15 mouse cellular contexts compared by ENCODE assay signal in the genomic region with DNA sequence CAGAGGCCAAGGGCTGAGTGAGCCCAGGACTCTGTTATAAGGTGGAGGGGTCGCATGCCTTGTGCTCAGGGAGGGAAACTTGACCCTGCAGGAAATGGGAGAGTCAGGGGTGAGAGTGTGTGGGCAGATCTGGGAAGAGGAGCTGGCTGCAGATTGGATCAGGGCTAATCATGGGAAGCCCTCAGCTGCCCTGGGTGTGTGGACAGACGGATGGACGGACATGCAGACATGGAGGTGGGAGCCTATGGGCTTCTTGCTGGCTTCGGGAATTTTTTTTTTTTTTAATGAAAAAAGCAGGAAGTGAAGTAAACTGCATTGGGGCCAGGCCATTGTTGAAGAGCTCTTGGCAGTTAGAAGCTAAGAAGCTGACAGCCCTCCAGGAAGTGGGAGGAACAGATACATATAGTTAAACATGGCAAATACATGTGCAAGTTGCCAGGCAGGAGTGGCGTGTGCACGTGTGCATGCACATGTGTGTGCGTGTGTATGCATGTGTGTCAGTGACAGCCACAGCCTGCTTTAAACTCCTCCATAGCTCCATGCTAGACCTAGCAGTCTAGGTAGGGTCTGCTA. TPM values are rescaled to one million over a fixed set of nuclear protein-coding genes. Genes with fewer than 3 reads are reported as not detected.
DNase-seq lines count a peak whose midpoint lies in the region; ATAC-seq and TF ChIP-seq lines count a peak whose summit lies in the region.
"Had no signal": no experiment of that assay in that cellular context is flagged by ENCODE, and none has a peak within 500 bp of the region (broad histone marks: within the 10 kb centered on the region; RNA-seq: fewer than 3 reads in every experiment).

No protein-coding gene starts in this region.

- no peak for DNase-seq in heart, embryonic 10.5 days (ENCODE audit: low spot score)
- no peak for DNase-seq in heart, adult 8-10 months (ENCODE audit: low spot score)
- DNase-seq in liver = no peak
- DNase-seq in lung, postnatal 10 days = peak; percentile 48
- DNase-seq in spleen, adult 18-20 months = no peak
- no peak for DNase-seq in urinary bladder, postnatal 10 days (ENCODE audit: low spot score)
- DNase-seq: cerebellum, postnatal 25 days; retina, postnatal 1 day had no signal

- no peak for TF ChIP-seq POLR2A in cortical plate, adult 2 months (IDR thresholded peaks at IDR 0.05; ENCODE audit: extremely low read depth, insufficient read depth, low read length)

- no peaks in the 10 kb centered on the region for H3K9me3 ChIP-seq in heart, embryonic 10.5 days
- H3K9me3 ChIP-seq in liver, embryonic 12.5 days (replicated peaks) = no peaks in the 10 kb centered on the region
- H3K9me3 ChIP-seq: forebrain, embryonic 13.5 days had no signal

- H3K9ac ChIP-seq in liver, embryonic 12.5 days = no peak overlapping the region
- H3K9ac ChIP-seq: forebrain, embryonic 13.5 days; liver, embryonic 14.5 days had no signal

- peaks cover 38% of the 10 kb centered on the region for H3K36me3 ChIP-seq in heart, embryonic 10.5 days
- peaks cover 40% of the 10 kb centered on the region for H3K36me3 ChIP-seq in liver, embryonic 12.5 days

- peak overlapping the region; percentile 9; the same call in 1 of the 2 replicates for H3K27ac ChIP-seq in heart, embryonic 10.5 days
- H3K27ac ChIP-seq in liver, embryonic 12.5 days = peak overlapping the region; percentile 16
- peak overlapping the region; percentile 83 for H3K27ac ChIP-seq in cortical plate, adult 2 months (ENCODE audit: insufficient read depth, low read length)
- H3K27ac ChIP-seq: forebrain, embryonic 13.5 days; liver, embryonic 14.5 days had no signal

- no peak overlapping the region for H3K4me2 ChIP-seq in liver, embryonic 12.5 days
- H3K4me2 ChIP-seq: forebrain, embryonic 13.5 days had no signal

- TF ChIP-seq CTCF in cortical plate, adult 2 months (IDR thresholded peaks at IDR 0.05; ENCODE audit: extremely low read depth, insufficient read depth, low read length) = no peak

- ATAC-seq in liver, embryonic 12.5 days = no peak
- ATAC-seq: CD4-positive, CD25-positive, alpha-beta regulatory T cell, adult 4 months; forebrain, embryonic 13.5 days had no signal

- 57% methylated on average over 7 of the region's 7 CpGs for WGBS in heart, embryonic 10.5 days
- WGBS in liver, embryonic 12.5 days (ENCODE audit: insufficient replicate concordance) = 53% methylated on average over 7 of the region's 7 CpGs

- peaks cover 29% of the 10 kb centered on the region for H3K27me3 ChIP-seq in heart, embryonic 10.5 days (ENCODE audit: insufficient read depth, poor library complexity, severe bottlenecking)
- H3K27me3 ChIP-seq in liver, embryonic 12.5 days (replicated peaks) = no peaks in the 10 kb centered on the region

- peaks cover 65% of the 10 kb centered on the region for H3K4me1 ChIP-seq in heart, embryonic 10.5 days
- peaks cover 54% of the 10 kb centered on the region for H3K4me1 ChIP-seq in liver, embryonic 12.5 days
- H3K4me1 ChIP-seq in cortical plate, adult 2 months (ENCODE audit: control insufficient read depth, insufficient read depth, low read length) = peaks cover 11% of the 10 kb centered on the region
- H3K4me1 ChIP-seq: forebrain, embryonic 13.5 days had no signal

- H3K4me3 ChIP-seq in heart, embryonic 10.5 days = no peak overlapping the region
- H3K4me3 ChIP-seq in liver, embryonic 12.5 days = no peak overlapping the region
- H3K4me3 ChIP-seq in cortical plate, adult 2 months (ENCODE audit: insufficient read depth, low read length) = no peak overlapping the region
- H3K4me3 ChIP-seq: forebrain, embryonic 13.5 days had no signal

RNA-seq across cellular contexts. Expression of gene Tnfrsf25, which starts 14.6 kb away (rescaled TPM):
- polyA plus RNA-seq in heart, embryonic 10.5 days (2016; fragmentation: Nextera tagmentation; extraction: Ambion mirVana) = 0.90 and 1.3 TPM in 2 replicates
- total RNA-seq in heart, adult 8-10 months (2022) = 1 to 10 TPM; 1.1 to 3.2 (median 1.8) TPM
- polyA plus RNA-seq in liver, embryonic 12.5 days (2016; fragmentation: Nextera tagmentation; extraction: Ambion mirVana) = 0.74 and 0.87 TPM in 2 replicates
- polyA plus RNA-seq in cortical plate, adult 2 months (2012; rRNA removed) = 12.7 and 14.7 TPM in 2 replicates

RNA-seq across cellular contexts. Expression of gene Plekhg5, which starts 28.9 kb away (rescaled TPM):
- 10.1 and 10.2 TPM in 2 replicates for polyA plus RNA-seq in heart, embryonic 10.5 days (2016; fragmentation: Nextera tagmentation; extraction: Ambion mirVana)
- 10 to 100 TPM; 11.9 to 15.0 (median 14.3) TPM for total RNA-seq in heart, adult 8-10 months (2022)
- 7.7 and 8.4 TPM in 2 replicates for polyA plus RNA-seq in liver, embryonic 12.5 days (2016; fragmentation: Nextera tagmentation; extraction: Ambion mirVana)
- polyA plus RNA-seq in cortical plate, adult 2 months (2012; rRNA removed) = 59.9 and 72.3 TPM in 2 replicates

RNA-seq across cellular contexts. Expression of gene Espn, which starts 51.0 kb away (rescaled TPM):
- polyA plus RNA-seq in heart, embryonic 10.5 days (2016; fragmentation: Nextera tagmentation; extraction: Ambion mirVana) = 1.4 and 4.0 TPM in 2 replicates
- total RNA-seq in heart, adult 8-10 months (2022) = 1 to 10 TPM; 2.6 to 3.5 (median 3.0) TPM
- polyA plus RNA-seq in liver, embryonic 12.5 days (2016; fragmentation: Nextera tagmentation; extraction: Ambion mirVana) = 2.6 and 2.9 TPM in 2 replicates
- 1.8 and 2.6 TPM in 2 replicates for polyA plus RNA-seq in cortical plate, adult 2 months (2012; rRNA removed)

RNA-seq across cellular contexts. Expression of gene Hes2, which starts 57.5 kb away (rescaled TPM):
- polyA plus RNA-seq in heart, embryonic 10.5 days (2016; fragmentation: Nextera tagmentation; extraction: Ambion mirVana) = not detected in 2 replicates
- not detected for total RNA-seq in heart, adult 8-10 months (2022)
- 0.05 TPM in 1 of 2 replicates, not detected in the other for polyA plus RNA-seq in liver, embryonic 12.5 days (2016; fragmentation: Nextera tagmentation; extraction: Ambion mirVana)
- polyA plus RNA-seq in cortical plate, adult 2 months (2012; rRNA removed) = not detected in 2 replicates
- total RNA-seq: hematopoietic stem cell, adult 5-6 weeks; layer of hippocampus, adult 8-10 months had no signal
- polyA plus RNA-seq: CD4-positive, CD25-positive, alpha-beta regulatory T cell, adult 4 months; forebrain, embryonic 13.5 days had no signal

Comparison
In these comparisons a context has a peak if more than half of its experiments do, and no peak if none do; other contexts are left out.
1. H3K27ac ChIP-seq: peak in every context shown above with its lines; median percentile 83 in cortical plate, adult 2 months; 16 in liver, embryonic 12.5 days; 9 in heart, embryonic 10.5 days.